Mouse (Mus musculus): ENCODE data around the gene 5730596B20Rik. TPM values are rescaled to one million over a fixed set of nuclear protein-coding genes. Genes with fewer than 3 reads are reported as not detected.

The 5730596B20Rik gene
- polyA plus RNA-seq, 1 experiment from 2014 or later, result 3.4 TPM

GRCm38 (mm10) chr6:52205638-52206621 lies 28.6 kb downstream of the 5730596B20Rik start:
- Histone ChIP-seq H3K4me2 (ENCODE audit: low read length) (peak overlapping the region; percentile 47), H3K4me3 (ENCODE audit: low read length) (peak overlapping the region; percentile 22; the same call in 1 of the 2 replicates), H3K4me1 (ENCODE audit: control insufficient read depth, insufficient read depth, low read depth, low read length) (no peaks in the 10 kb centered on the region), H3K36me3 (ENCODE audit: control insufficient read depth, insufficient read depth, low read length) (no peaks in the 10 kb centered on the region), H3K27me3 (replicated peaks; ENCODE audit: control insufficient read depth, insufficient read depth, low read length) (peaks cover 38% of the 10 kb centered on the region), H3K9me3 (ENCODE audit: control insufficient read depth, low read length) (no peaks in the 10 kb centered on the region), H3K27ac (ENCODE audit: low read depth, low read length) (peak overlapping the region; percentile 73), H3K9ac (ENCODE audit: low read depth, low read length) (peak overlapping the region; percentile 51; the same call in 1 of the 2 replicates)
- WGBS, result 2% methylated on average over 55 of the region's 55 CpGs
- ATAC-seq, result no peak

- Histone ChIP-seq H3K9me3 (ENCODE audit: control insufficient read depth, low read length) (no peaks in the 10 kb centered on the region), H3K9ac (ENCODE audit: low read depth, low read length) (no peak overlapping the region), H3K4me2 (ENCODE audit: low read length) (peak overlapping the region; percentile 47), H3K4me3 (ENCODE audit: low read length) (peak overlapping the region; percentile 2; the same call in 1 of the 2 replicates), H3K36me3 (ENCODE audit: control insufficient read depth, insufficient read depth, low read length) (no peaks in the 10 kb centered on the region), H3K27ac (ENCODE audit: low read depth, low read length) (no peak overlapping the region), H3K4me1 (ENCODE audit: control insufficient read depth, insufficient read depth, low read depth, low read length) (no peaks in the 10 kb centered on the region; the same call in 1 of the 2 replicates), H3K27me3 (replicated peaks; ENCODE audit: control insufficient read depth, insufficient read depth, low read length) (peaks cover 44% of the 10 kb centered on the region)
- ATAC-seq, result no peak
- whole genome bisulfite sequencing, result 5% methylated on average over 4 of the region's 4 CpGs
Observed at GRCm38 (mm10) chr6:52206882-52207683, 29.8 kb downstream of the 5730596B20Rik start.

GRCm38 (mm10) chr6:52207684-52207976 lies 30.3 kb downstream of the 5730596B20Rik start:
- H3K27ac ChIP-seq (ENCODE audit: low read depth, low read length), result no peak overlapping the region
- H3K36me3 ChIP-seq (ENCODE audit: control insufficient read depth, insufficient read depth, low read length), result no peaks in the 10 kb centered on the region
- H3K4me3 ChIP-seq (ENCODE audit: low read length), result no peak overlapping the region
- peak overlapping the region; percentile 47 for H3K4me2 ChIP-seq (ENCODE audit: low read length)
- H3K9me3 ChIP-seq (ENCODE audit: control insufficient read depth, low read length), result no peaks in the 10 kb centered on the region
- H3K27me3 ChIP-seq (replicated peaks; ENCODE audit: control insufficient read depth, insufficient read depth, low read length), result peaks cover 48% of the 10 kb centered on the region
- no peak overlapping the region for H3K9ac ChIP-seq (ENCODE audit: low read depth, low read length)
- ATAC-seq, result no peak
- H3K4me1 ChIP-seq (ENCODE audit: control insufficient read depth, insufficient read depth, low read depth, low read length), result no peaks in the 10 kb centered on the region; the same call in 1 of the 2 replicates

- H3K9me3 ChIP-seq (ENCODE audit: control insufficient read depth, low read length), result no peaks in the 10 kb centered on the region
- H3K27ac ChIP-seq (ENCODE audit: low read depth, low read length), result peak within 1 kb of the TSS; percentile 52
- H3K27me3 ChIP-seq (replicated peaks; ENCODE audit: control insufficient read depth, insufficient read depth, low read length), result peaks cover 53% of the 10 kb centered on the region
- H3K9ac ChIP-seq (ENCODE audit: low read depth, low read length), result peak within 1 kb of the TSS; percentile 37
- peak within 1 kb of the TSS; percentile 52 for H3K4me2 ChIP-seq (ENCODE audit: low read length)
- no peak for ATAC-seq
- peak within 1 kb of the TSS; percentile 33 for H3K4me3 ChIP-seq (ENCODE audit: low read length)
- H3K4me1 ChIP-seq (ENCODE audit: control insufficient read depth, insufficient read depth, low read depth, low read length), result no peaks in the 10 kb centered on the region; the same call in 1 of the 2 replicates
- H3K36me3 ChIP-seq (ENCODE audit: control insufficient read depth, insufficient read depth, low read length), result no peaks in the 10 kb centered on the region
- WGBS, result 1% methylated on average over 47 of the region's 47 CpGs
Observed at GRCm38 (mm10) chr6:52208072-52208867, 31.0 kb downstream of the 5730596B20Rik start, which contains the start of gene Hoxa6. Gene Hoxa6, minus strand, starts transcription at chr6:52208722.

- H3K27ac ChIP-seq (ENCODE audit: low read depth, low read length), result peak overlapping the region; percentile 52
- H3K36me3 ChIP-seq (ENCODE audit: control insufficient read depth, insufficient read depth, low read length), result no peaks in the 10 kb centered on the region
- no peaks in the 10 kb centered on the region; the same call in 1 of the 2 replicates for H3K4me1 ChIP-seq (ENCODE audit: control insufficient read depth, insufficient read depth, low read depth, low read length)
- WGBS, result 7% methylated on average over 18 of the region's 18 CpGs
- 0 out of 2 replicates have a peak, but pooled peaks have one; percentile 10 for ATAC-seq
- H3K9ac ChIP-seq (ENCODE audit: low read depth, low read length), result peak overlapping the region; percentile 37
- H3K4me2 ChIP-seq (ENCODE audit: low read length), result peak overlapping the region; percentile 52
- H3K4me3 ChIP-seq (ENCODE audit: low read length), result peak overlapping the region; percentile 33
- H3K27me3 ChIP-seq (replicated peaks; ENCODE audit: control insufficient read depth, insufficient read depth, low read length), result peaks cover 59% of the 10 kb centered on the region
- no peaks in the 10 kb centered on the region for H3K9me3 ChIP-seq (ENCODE audit: control insufficient read depth, low read length)
Observed at GRCm38 (mm10) chr6:52208868-52209684, 31.8 kb downstream of the 5730596B20Rik start.

- no peak overlapping the region for H3K27ac ChIP-seq (ENCODE audit: low read depth, low read length)
- no peaks in the 10 kb centered on the region for H3K9me3 ChIP-seq (ENCODE audit: control insufficient read depth, low read length)
- H3K4me3 ChIP-seq (ENCODE audit: low read length), result peak overlapping the region; percentile 8; the same call in 1 of the 2 replicates
- WGBS, result 8% methylated on average over 12 of the region's 12 CpGs
- no peak overlapping the region for H3K9ac ChIP-seq (ENCODE audit: low read depth, low read length)
- H3K27me3 ChIP-seq (replicated peaks; ENCODE audit: control insufficient read depth, insufficient read depth, low read length), result peaks cover 61% of the 10 kb centered on the region
- ATAC-seq, result no peak
- peak overlapping the region; percentile 52 for H3K4me2 ChIP-seq (ENCODE audit: low read length)
- no peaks in the 10 kb centered on the region; the same call in 1 of the 2 replicates for H3K4me1 ChIP-seq (ENCODE audit: control insufficient read depth, insufficient read depth, low read depth, low read length)
- H3K36me3 ChIP-seq (ENCODE audit: control insufficient read depth, insufficient read depth, low read length), result no peaks in the 10 kb centered on the region
Observed at GRCm38 (mm10) chr6:52209685-52210046, 32.4 kb downstream of the 5730596B20Rik start.

GRCm38 (mm10) chr6:52211170-52211935 lies 34.1 kb downstream of the 5730596B20Rik start:
- ATAC-seq, result peak; percentile 66
- Histone ChIP-seq H3K9ac (ENCODE audit: low read depth, low read length) (peak overlapping the region; percentile 41; the same call in 1 of the 2 replicates), H3K27me3 (replicated peaks; ENCODE audit: control insufficient read depth, insufficient read depth, low read length) (peaks cover 77% of the 10 kb centered on the region), H3K27ac (ENCODE audit: low read depth, low read length) (peak overlapping the region; percentile 54; the same call in 1 of the 2 replicates), H3K4me3 (ENCODE audit: low read length) (peak overlapping the region; percentile 30), H3K9me3 (ENCODE audit: control insufficient read depth, low read length) (no peaks in the 10 kb centered on the region), H3K4me1 (ENCODE audit: control insufficient read depth, insufficient read depth, low read depth, low read length) (no peaks in the 10 kb centered on the region; the same call in 1 of the 2 replicates), H3K36me3 (ENCODE audit: control insufficient read depth, insufficient read depth, low read length) (no peaks in the 10 kb centered on the region), H3K4me2 (ENCODE audit: low read length) (peak overlapping the region; percentile 38)
- 1% methylated on average over 37 of the region's 37 CpGs for WGBS

Data from hindbrain, embryonic 16.5 days (tissue).